Mouse (Mus musculus): ENCODE results near the gene Ubxn11. TPM values are rescaled to one million over a fixed set of nuclear protein-coding genes. Genes with fewer than 3 reads are reported as not detected.
"Not testable (repeated sequence)": the region's sequence is repeated elsewhere in the genome, so short reads cannot be mapped to it uniquely, and the experiment has no call there.

Ubxn11 gene
- total RNA-seq, 2 experiments from 2014 or later, result 24.0 to 32.1 TPM

GRCm38 (mm10) chr4:134132519-134133095, 30.2 kb downstream of the Ubxn11 start:
- no peak for DNase-seq (ENCODE audit: extremely low spot score in 1 of 2, low spot score in 1 of 2)

- no peak for DNase-seq (ENCODE audit: extremely low spot score in 1 of 2, low spot score in 1 of 2)
These were observed 34.0 kb downstream of the Ubxn11 start for GRCm38 (mm10) chr4:134136280-134136926.

GRCm38 (mm10) chr4:134138857-134139256, 36.5 kb downstream of the Ubxn11 start:
- DNase-seq (ENCODE audit: extremely low spot score in 1 of 2, low spot score in 1 of 2), result no peak

DNA sequence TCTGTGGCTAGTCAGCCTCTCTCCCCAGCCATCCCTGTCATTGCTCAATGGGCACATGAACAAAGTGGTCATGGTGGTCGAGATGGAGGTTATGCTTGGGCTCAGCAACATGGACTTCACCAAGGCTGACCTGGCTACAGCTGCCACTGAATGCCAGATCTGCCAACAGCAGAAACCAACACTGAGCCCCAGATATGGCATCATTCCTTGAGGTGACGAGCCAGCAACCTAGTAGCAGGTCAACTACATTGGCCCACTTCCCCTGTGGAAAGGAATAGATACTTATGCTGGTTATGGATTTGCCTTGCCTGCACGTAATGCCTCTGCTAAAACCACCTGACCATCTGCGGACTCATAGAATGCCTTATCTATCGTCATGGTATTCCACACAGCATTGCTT, 41.9 kb downstream of the Ubxn11 start:
- DNase-seq (ENCODE audit: extremely low spot score in 1 of 2, low spot score in 1 of 2), result not testable (repeated sequence)

GRCm38 (mm10) chr4:134149389-134149788, 47.0 kb downstream of the Ubxn11 start:
- no peak for DNase-seq (ENCODE audit: extremely low spot score in 1 of 2, low spot score in 1 of 2)

DNA sequence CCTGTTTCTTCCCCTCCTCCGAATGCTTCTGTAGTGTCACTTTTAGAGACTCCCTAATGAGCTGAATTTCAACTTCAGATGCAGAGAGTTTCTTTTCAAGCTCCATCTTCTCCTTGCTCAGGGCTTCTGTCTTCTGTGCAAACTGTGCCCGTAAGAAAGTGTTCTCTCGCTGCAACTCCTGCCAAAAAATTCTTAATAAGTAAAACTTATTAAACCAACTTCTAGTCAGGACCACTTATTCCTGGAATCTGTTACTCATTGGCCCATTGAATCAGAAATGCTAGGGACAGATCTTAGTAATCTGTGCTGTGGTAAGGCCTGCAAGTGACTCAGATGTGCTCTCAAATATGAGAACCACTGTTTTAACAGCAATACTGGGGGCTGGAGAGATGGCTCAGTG, 49.7 kb downstream of the Ubxn11 start:
- DNase-seq (ENCODE audit: extremely low spot score in 1 of 2, low spot score in 1 of 2), result no peak

DNA sequence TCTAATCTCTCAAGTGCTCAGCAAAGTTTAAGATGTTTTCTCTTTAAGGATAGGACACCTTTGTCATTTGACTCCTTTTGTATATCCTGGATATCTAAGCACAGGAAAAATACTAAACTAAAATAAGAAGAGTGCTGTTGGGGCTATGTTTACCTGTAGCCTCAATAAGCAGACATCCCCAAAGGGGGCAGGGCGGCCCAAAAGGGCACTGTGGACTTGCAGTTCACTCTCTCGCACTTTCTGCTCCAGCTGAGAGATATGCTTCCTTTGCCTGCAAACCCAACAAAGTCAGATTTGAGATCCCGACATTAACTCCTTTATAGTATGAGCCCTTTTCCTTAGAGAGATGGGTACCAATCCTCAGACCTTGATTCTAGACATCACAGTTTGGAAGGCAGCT, 51.3 kb downstream of the Ubxn11 start:
- no peak for DNase-seq (ENCODE audit: extremely low spot score in 1 of 2, low spot score in 1 of 2)

GRCm38 (mm10) chr4:134154354-134154753, 52.0 kb downstream of the Ubxn11 start:
- DNase-seq (ENCODE audit: extremely low spot score in 1 of 2, low spot score in 1 of 2), result no peak

DNA sequence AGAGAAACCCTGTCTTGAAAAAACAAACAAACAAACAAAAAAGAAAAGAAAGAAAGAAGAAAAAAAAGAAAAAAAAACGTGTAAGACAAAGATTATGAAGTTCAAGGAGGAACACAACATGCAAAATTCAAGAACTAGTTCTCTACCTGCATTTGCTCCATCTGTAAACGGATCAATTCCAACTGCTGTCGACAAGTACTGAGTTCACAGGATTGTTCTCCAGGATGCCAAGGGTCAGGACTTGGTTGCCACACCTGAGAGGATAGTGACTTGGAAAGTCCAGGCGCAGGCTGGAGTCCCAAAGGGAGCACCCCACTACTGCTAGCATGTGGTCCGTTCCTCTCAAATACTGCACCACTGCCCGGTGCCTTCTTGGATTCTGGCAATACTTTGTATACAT, 53.2 kb downstream of the Ubxn11 start:
- DNase-seq (ENCODE audit: extremely low spot score in 1 of 2, low spot score in 1 of 2), result no peak

DNA sequence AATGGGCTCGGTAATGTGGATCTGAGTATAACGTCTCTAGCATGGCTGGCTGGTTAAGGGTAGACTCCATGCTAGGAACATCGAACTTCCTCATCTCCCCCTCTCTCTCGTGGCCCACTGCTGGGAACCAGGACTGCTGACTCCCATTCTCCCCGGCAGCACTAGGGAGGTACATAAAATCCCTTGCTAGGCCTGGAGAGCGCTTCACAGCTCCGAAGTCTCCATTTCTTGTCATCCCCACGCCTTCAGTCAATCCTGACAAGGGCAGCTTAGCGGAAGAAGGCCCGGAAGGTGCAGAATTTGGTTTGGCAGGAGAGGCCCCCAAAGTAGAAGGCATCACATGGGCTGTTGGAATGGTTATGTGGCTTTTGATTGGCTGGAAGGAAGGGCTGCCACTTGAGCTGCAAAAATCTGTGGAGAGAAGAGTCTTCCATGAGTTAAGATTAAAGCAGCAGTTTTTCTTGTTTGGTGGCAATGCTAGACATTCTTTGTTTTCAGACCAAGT, 53.6 kb downstream of the Ubxn11 start:
- no peak for DNase-seq (ENCODE audit: extremely low spot score in 1 of 2, low spot score in 1 of 2)

DNA sequence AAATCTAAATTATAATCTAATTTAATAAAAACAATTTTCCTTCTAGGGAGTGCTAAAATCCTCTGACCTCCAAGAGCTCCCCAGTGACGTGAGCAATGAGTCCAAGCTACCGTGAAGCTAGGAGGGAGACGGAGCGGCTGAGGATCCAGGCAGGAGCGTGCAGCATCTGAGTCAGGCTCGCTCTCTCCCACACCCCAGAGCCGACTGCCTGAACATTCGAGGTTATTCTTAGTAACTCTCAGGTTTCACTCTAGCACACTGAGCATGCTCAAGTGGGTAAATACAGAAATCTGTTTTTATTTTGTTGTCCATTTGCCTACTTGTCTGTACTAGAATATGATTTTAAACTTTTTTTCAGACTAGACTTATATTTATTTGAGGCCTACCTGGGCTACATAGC, 54.4 kb downstream of the Ubxn11 start:
- no peak for DNase-seq (ENCODE audit: extremely low spot score in 1 of 2, low spot score in 1 of 2)

DNA sequence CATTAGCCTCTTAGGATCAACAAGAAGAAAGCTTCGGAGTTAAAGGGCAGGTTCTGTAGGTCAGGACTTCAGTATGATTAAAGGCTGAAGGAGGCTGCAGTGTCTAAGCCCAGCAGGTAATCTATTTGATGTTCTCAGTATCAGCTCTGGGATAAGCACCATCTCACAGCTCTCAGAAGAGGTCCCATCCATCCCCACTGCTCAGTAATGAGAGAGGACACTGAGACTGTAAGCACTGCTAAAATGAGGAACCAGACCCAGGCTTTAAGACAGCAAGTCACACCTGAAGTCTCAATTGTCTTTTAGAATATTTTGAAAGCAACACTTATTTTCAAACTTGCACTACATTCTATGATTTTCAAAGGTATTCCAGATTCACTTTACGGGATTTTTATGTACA, 55.2 kb downstream of the Ubxn11 start:
- DNase-seq (ENCODE audit: extremely low spot score in 1 of 2, low spot score in 1 of 2), result no peak

GRCm38 (mm10) chr4:134158774-134159173, 56.4 kb downstream of the Ubxn11 start:
- no peak for DNase-seq (ENCODE audit: extremely low spot score in 1 of 2, low spot score in 1 of 2)

GRCm38 (mm10) chr4:134160071-134160470, 57.7 kb downstream of the Ubxn11 start:
- peak in 1 of 2 experiments; percentile 10 for DNase-seq (ENCODE audit: extremely low spot score in 1 of 2, low spot score in 1 of 2)

DNA sequence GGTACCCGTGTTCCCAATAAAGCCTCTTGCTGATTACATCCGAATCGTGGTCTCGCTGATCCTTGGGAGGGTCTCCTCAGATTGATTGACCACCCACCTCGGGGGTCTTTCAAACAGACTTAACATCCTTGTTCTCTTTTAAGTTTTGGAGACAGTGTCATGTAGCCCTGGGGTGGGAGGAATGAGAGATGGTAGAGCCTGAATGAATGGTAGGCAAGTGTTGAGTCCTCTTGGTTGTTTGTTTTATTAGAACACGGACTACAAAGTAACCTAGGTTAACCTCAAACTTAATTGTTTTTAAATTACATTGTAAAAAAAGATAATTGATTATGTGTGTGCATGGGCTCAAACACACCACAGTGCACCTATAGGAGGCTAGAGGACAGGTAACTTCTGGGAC, 62.2 kb downstream of the Ubxn11 start:
- DNase-seq (ENCODE audit: extremely low spot score in 1 of 2, low spot score in 1 of 2), result no peak

DNA sequence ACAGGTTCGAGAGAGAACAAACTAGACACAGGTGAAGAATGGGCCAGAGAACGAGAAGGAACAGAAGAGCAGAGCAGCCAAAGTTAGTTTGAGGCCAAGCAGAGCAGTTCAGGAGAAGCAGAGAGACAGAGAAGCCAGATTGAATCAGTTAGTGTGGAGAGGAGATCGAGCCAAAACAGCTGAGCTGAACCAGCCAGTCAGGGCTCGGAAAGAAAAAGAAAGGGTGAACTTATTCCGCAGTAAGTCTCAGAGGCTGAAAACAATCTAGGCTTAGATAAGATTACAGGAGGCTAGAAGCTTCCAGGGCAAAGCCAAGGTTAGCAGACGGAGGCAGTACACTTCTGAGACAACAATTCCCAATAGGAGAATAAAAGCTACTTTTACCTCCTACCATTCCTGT, 62.7 kb downstream of the Ubxn11 start:
- DNase-seq (ENCODE audit: extremely low spot score in 1 of 2, low spot score in 1 of 2), result no peak

DNA sequence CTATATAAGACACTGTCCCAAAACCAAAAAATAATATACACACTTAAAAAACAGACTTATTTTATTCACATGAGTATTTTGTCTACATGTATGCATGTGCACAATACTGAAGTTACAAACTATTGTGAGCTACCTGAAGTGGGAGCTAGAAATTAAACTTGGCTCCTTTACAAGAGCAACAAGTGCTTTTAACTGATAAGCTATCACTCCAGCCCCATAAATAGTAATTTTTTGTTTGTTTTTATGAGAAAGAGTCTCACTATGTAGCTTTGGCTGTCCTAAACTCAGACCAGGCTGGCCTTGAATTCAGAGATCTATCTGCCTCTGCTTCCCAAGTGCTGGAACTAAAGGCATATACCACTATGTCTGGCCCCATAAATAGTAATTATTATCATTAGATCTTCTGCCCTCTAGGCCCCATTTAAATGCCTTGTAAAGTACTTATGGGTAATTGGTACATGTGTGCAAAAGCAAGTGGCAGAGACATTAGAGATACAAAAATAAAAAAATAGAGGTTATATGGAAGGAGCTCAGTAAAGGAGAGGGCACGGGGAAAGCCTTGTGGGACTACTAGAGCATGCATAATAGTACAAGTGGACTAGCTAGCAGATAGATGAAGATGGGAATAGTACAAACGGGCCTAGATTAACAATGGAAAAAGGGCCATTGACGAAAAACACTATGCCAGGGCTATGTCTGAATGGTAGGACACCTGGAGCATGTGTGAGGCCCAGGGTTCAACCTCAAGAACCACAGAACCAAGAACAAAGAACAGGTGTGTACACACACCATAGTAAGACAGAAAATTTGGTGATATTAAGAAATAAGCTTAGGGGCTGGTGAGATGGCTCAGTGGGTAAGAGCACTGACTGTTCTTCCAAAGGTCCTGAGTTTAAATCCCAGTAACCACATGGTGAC, 63.4 kb downstream of the Ubxn11 start:
- DNase-seq (ENCODE audit: extremely low spot score in 1 of 2, low spot score in 1 of 2), result no peak

- DNase-seq (ENCODE audit: extremely low spot score in 1 of 2, low spot score in 1 of 2), result no peak
These were observed 64.5 kb downstream of the Ubxn11 start for GRCm38 (mm10) chr4:134166906-134167305.

DNA sequence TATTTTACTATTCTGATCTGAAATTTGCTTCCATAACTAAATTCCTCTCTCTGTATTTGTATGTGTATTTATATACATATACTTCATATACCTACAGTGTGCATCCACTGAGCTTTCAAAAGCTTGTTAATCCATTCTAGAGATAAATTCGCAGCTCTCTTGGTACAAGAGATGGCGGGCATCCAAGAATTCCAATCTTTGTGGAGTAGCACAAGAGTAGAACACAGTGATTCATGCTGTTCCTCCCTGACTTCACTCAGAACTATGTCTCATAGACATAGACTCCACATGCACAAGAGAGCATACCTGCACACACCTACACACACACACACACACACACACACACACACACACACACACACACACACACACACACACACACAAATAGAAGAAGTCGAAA, 70.0 kb downstream of the Ubxn11 start:
- no peak for DNase-seq (ENCODE audit: extremely low spot score in 1 of 2, low spot score in 1 of 2)
